Mouse (Mus musculus): Measurements from ENCODE around the gene Gm20503.

DNA sequence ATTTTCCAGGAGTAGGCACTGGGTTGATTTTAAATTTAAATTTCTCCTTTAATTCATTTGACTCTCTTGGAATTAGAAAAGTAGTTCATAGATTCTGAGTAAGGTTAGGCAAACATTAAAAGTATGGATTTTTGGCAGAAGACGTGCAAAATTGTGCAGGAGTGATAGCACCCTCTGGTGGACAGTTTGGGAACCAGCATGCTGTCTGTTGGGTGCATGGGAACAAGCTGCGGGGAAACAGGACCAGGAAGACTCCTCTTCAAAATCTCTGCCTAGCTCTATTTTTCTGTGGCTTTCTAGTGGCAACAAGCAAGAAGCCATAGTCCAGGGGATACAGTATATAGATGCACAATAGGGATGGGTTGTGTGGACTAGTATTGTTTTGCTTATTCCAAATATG is 3.3 kb upstream of the Gm20503 start:
- TF ChIP-seq CTCF (IDR thresholded peaks at IDR 0.05; ENCODE audit: extremely low read depth, insufficient read depth, low read length) (peak; percentile 84), POLR2A (IDR thresholded peaks at IDR 0.05; ENCODE audit: extremely low read depth, insufficient read depth, low read length) (no peak)

All from cortical plate, adult 2 months (tissue).